Mouse (Mus musculus) stomach, postnatal 0 days (tissue): ENCODE results near the gene Bpifb4.

Experiments
- CTCF ChIP-seq: IDR thresholded peaks from 2 replicates; pipeline ENCODE4 v1.5.1; 2016; ENCODE audit warnings: antibody characterized with exemption, low read depth, mild to moderate bottlenecking, moderate library complexity
- EP300 ChIP-seq: optimal IDR thresholded peaks from 2 replicates; pipeline ENCODE3; 2016; ENCODE audit warnings: antibody characterized with exemption

DNA sequence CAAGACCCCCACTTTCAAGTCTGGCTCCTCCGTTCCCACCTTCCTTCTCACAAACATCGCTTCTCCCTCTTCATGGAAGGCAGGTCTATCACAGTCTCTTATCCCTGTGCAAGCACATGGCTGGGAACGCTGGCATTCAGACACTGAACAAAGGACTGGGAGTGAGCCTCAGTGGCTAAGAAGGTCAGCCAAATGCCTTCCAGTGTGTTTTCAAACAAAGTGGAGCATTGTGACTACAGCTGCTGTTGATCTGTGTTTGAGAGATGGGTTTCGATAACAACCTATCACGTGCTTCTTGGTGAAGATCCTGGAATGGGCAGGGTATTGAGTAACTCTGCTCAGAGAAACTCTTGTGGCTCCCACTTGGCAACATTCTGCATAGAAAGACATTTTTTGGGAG lies 32.2 kb downstream of the Bpifb4 start:
- TF ChIP-seq CTCF (no peak), EP300 (no peak)
